Mouse (Mus musculus) embryonic facial prominence, embryonic 10.5 days (tissue): ENCODE results near the gene Kalrn. TPM values are rescaled to one million over a fixed set of nuclear protein-coding genes. Genes with fewer than 3 reads are reported as not detected.
"Not testable (repeated sequence)": the region's sequence is repeated elsewhere in the genome, so short reads cannot be mapped to it uniquely, and the experiment has no call there.

Experiments used
- DNase-seq: peaks from one replicate; pipeline ENCODE4 v3.0.0-alpha.2; 2017; ENCODE audit warnings: low spot score
- H3K27ac ChIP-seq: fragments of 300-500 bp; sonication (generic); replicated peaks from 2 replicates; pipeline ENCODE4 v1.5.1; 2016; ENCODE audit warnings: mild to moderate bottlenecking
- H3K27me3 ChIP-seq: fragments of 300-500 bp; sonication (generic); replicated peaks from 2 replicates; pipeline ENCODE4 v1.6.1; 2016; ENCODE audit warnings: low read depth, mild to moderate bottlenecking; ENCODE audit not compliant: poor library complexity, severe bottlenecking
- H3K36me3 ChIP-seq: fragments of 300-500 bp; sonication (generic); replicated peaks from 2 replicates; pipeline ENCODE4 v1.6.1; 2016; ENCODE audit warnings: mild to moderate bottlenecking, moderate library complexity
- H3K4me1 ChIP-seq: fragments of 300-500 bp; sonication (generic); 2 replicates; pipeline ENCODE4 v1.6.1; 2016
- H3K4me3 ChIP-seq: fragments of 300-500 bp; sonication (generic); 2 replicates; pipeline ENCODE4 v1.5.1; 2016; ENCODE audit warnings: mild to moderate bottlenecking, moderate library complexity
- H3K9me3 ChIP-seq: fragments of 300-500 bp; sonication (generic); 2 replicates; pipeline ENCODE4 v1.6.1; 2016; ENCODE audit warnings: mild to moderate bottlenecking
- WGBS: fragments of 180-500 bp; shearing (Covaris S2); methylation state at CpG from one replicate; pipeline ENCODE4 v1.1.7; 2016; 5-methylcytosine and 5-hydroxymethylcytosine counted together
- polyA plus RNA-seq: library from polyadenylated mRNA; unstranded; fragments of >200 nt; fragmentation: Nextera tagmentation; extraction: Ambion mirVana; gene quantifications from 2 replicates; pipeline ENCODE4 v1.2.1, GENCODE M21; 2016

The Kalrn gene
- polyA plus RNA-seq, 1 experiment from 2014 or later: 14.8 TPM

- WGBS: 85% methylated on average over 10 of the region's 10 CpGs
- Histone ChIP-seq H3K27ac (no peak overlapping the region), H3K4me1 (peaks cover 49% of the 10 kb centered on the region), H3K9me3 (no peaks in the 10 kb centered on the region), H3K4me3 (no peak overlapping the region), H3K36me3 (0 out of 2 replicates have a peak, but pooled peaks cover 4% of the 10 kb centered on the region), H3K27me3 (no peaks in the 10 kb centered on the region)
- no peak for DNase-seq
Observed at GRCm38 (mm10) chr16:34084135-34084920, 489.0 kb downstream of the Kalrn start.

GRCm38 (mm10) chr16:34082494-34083469 lies 490.6 kb downstream of the Kalrn start:
- no peak overlapping the region for H3K4me3 ChIP-seq
- peaks cover 57% of the 10 kb centered on the region for H3K4me1 ChIP-seq
- no peaks in the 10 kb centered on the region for H3K9me3 ChIP-seq
- no peaks in the 10 kb centered on the region for H3K27me3 ChIP-seq
- H3K36me3 ChIP-seq: 0 out of 2 replicates have a peak, but pooled peaks cover 4% of the 10 kb centered on the region
- peak overlapping the region; percentile 59; the same call in 1 of the 2 replicates for H3K27ac ChIP-seq
- 89% methylated on average over 5 of the region's 5 CpGs for whole genome bisulfite sequencing
- no peak for DNase-seq

DNA sequence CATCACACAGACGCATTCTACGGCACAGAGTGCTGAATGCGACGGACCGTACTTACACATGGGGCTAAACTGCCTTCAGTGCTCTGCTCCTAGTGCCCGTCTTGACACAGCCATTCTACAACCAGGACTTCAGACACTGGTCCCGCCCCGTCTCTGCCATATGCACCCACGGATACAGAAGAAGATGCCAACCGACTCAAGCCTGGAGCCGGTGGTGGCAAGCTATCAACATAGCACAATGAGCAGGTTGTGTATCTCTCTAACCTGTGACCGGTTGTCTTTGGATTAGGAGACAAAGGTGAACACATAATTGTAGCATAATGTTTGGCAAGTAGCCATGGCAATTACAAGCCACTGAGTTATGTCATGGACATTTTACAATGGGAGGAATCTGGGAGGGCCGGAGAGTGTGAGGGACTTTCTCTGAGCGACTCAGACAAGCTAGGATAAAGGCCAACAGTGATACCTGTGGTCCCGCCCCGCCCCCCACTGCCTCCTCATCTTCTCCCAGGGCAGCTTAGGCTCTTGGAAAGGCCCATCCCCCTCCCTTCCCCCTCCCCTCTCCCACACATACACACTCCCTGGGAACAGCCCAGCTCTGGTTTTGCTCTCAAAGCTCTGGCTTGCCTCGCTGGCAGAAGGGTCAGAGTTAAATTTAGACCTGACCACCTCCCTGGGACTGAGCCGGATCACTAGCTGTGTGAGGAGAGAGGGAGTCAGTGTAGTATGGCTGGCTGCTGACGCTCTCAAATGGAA lies 491.5 kb downstream of the Kalrn start:
- peak; percentile 63 for DNase-seq
- Histone ChIP-seq H3K4me1 (peaks cover 56% of the 10 kb centered on the region), H3K4me3 (no peak overlapping the region), H3K27me3 (no peaks in the 10 kb centered on the region), H3K36me3 (0 out of 2 replicates have a peak, but pooled peaks cover 4% of the 10 kb centered on the region), H3K9me3 (no peaks in the 10 kb centered on the region), H3K27ac (peak overlapping the region; percentile 59)
- WGBS: 38% methylated on average over 19 of the region's 19 CpGs

DNA sequence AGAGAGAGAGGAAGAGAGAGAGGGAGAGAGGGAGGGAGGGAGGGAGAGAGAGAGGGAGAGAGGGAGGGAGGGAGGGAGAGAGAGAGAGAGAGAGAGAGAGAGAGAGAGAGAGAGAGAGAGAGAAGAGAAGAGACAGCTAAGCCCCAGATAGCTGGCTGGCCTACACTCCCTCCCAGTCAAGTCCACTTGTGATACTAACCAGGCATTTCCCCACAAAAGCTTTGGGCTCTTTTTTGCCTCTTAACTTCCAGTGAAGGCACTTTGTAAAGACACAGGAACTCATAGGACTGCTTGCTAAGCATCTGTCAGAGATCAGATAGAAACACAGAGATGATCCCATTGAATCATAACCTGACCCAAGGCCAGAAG lies 492.0 kb downstream of the Kalrn start:
- DNase-seq, H3K4me3 ChIP-seq, H3K27me3 ChIP-seq, H3K9me3 ChIP-seq, H3K36me3 ChIP-seq: not testable (repeated sequence)
- peak overlapping the region; percentile 31 for H3K27ac ChIP-seq
- peaks cover 56% of the 10 kb centered on the region for H3K4me1 ChIP-seq

DNA sequence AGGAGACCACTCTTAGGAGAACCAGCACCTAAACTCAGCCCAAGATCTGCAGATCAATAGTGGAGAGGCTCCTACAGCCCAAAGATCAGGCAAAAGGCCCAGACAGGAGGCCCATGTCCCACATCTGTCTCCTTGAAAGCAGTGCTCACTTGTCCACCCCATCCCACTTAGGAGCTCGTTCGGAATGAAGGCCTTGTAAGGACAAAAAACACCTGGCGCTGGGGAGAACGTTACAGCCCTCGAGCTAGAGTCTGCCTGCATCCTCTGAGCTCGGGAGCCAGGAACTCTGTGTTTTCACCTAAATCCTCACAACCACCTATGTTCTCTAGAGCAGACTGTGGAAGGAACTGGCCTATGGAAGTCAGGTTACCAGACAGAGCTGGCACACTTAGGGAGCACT lies 492.5 kb downstream of the Kalrn start:
- WGBS: 50% methylated on average over 6 of the region's 6 CpGs
- DNase-seq: peak; percentile 16

DNA sequence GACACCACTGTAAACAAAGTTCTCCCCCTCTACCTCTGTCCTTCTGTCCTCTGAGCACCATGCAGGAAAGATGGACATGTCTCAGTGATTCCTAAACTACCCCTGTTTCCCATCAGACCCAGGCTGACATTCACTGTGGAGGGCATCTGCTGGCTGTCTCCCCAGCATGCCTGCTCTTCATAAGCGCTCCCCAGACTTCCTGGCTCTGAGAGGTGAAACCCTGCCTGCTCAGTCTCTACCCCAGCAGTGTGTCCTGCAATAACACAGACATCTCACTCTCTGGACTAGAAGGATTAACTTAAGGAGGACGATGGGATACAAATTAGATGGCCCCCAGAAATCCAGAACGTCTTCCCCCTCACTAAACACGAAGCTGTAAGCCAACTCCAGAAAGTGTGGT lies 493.8 kb downstream of the Kalrn start:
- Histone ChIP-seq H3K9me3 (no peaks in the 10 kb centered on the region), H3K27ac (peak overlapping the region; percentile 61), H3K27me3 (no peaks in the 10 kb centered on the region), H3K36me3 (peaks cover 4% of the 10 kb centered on the region; the same call in 1 of the 2 replicates), H3K4me1 (peaks cover 56% of the 10 kb centered on the region), H3K4me3 (no peak overlapping the region)
- peak; percentile 27 for DNase-seq
- WGBS: 65% methylated on average over 4 of the region's 4 CpGs

More for the DNA sequence above, 492.5 kb downstream of the Kalrn start:
- Histone ChIP-seq H3K4me3 (no peak overlapping the region), H3K36me3 (0 out of 2 replicates have a peak, but pooled peaks cover 4% of the 10 kb centered on the region), H3K9me3 (no peaks in the 10 kb centered on the region), H3K4me1 (peaks cover 56% of the 10 kb centered on the region), H3K27me3 (no peaks in the 10 kb centered on the region), H3K27ac (peak overlapping the region; percentile 31)

GRCm38 (mm10) chr16:34078732-34079131 lies 494.6 kb downstream of the Kalrn start:
- 0 out of 2 replicates have a peak, but pooled peaks cover 2% of the 10 kb centered on the region for H3K9me3 ChIP-seq
- no peak for DNase-seq
- H3K36me3 ChIP-seq: peaks cover 4% of the 10 kb centered on the region
- no peaks in the 10 kb centered on the region for H3K27me3 ChIP-seq
- H3K4me3 ChIP-seq: no peak overlapping the region
- peaks cover 56% of the 10 kb centered on the region for H3K4me1 ChIP-seq
- WGBS: 67% methylated on average over 2 of the region's 2 CpGs
- peak overlapping the region; percentile 61 for H3K27ac ChIP-seq

- Histone ChIP-seq H3K4me3 (no peak overlapping the region), H3K4me1 (peaks cover 37% of the 10 kb centered on the region), H3K9me3 (0 out of 2 replicates have a peak, but pooled peaks cover 2% of the 10 kb centered on the region), H3K36me3 (no peaks in the 10 kb centered on the region; the same call in none of the 2 replicates), H3K27me3 (no peaks in the 10 kb centered on the region), H3K27ac (no peak overlapping the region)
- 80% methylated on average over 3 of the region's 3 CpGs for WGBS
- DNase-seq: no peak
Observed at GRCm38 (mm10) chr16:34076101-34076500, 497.2 kb downstream of the Kalrn start.

GRCm38 (mm10) chr16:34073930-34074329 lies 499.4 kb downstream of the Kalrn start:
- Histone ChIP-seq H3K9me3 (0 out of 2 replicates have a peak, but pooled peaks cover 2% of the 10 kb centered on the region), H3K4me3 (no peak overlapping the region), H3K27ac (no peak overlapping the region), H3K4me1 (peaks cover 19% of the 10 kb centered on the region), H3K27me3 (no peaks in the 10 kb centered on the region), H3K36me3 (no peaks in the 10 kb centered on the region; the same call in none of the 2 replicates)
- no peak for DNase-seq
- WGBS: 87% methylated on average over 4 of the region's 4 CpGs

DNA sequence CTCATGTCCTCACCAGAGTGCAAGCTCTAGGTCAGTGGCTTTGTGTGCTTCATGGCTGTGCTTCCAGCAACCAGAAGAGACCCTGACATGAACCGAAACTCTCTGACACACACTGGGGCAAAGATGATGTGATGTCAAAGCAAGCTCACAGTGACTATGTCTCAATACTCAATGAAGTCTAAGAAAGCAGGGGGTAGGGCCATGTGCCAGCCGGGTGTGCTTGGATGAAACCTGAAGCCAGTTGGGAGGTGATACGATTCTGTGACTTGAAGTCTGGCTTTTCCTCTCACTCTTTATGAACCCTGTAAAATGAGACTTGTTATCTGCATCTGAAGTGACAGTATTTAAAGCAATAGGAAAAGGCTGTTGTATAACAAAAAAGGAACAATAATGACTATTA lies 501.2 kb downstream of the Kalrn start:
- 68% methylated on average over 3 of the region's 3 CpGs for WGBS

GRCm38 (mm10) chr16:34071223-34071825 lies 502.0 kb downstream of the Kalrn start:
- 0 out of 2 replicates have a peak, but pooled peaks cover 2% of the 10 kb centered on the region for H3K9me3 ChIP-seq
- H3K27me3 ChIP-seq: no peaks in the 10 kb centered on the region
- H3K27ac ChIP-seq: no peak overlapping the region
- H3K36me3 ChIP-seq: no peaks in the 10 kb centered on the region; the same call in none of the 2 replicates
- H3K4me3 ChIP-seq: no peak overlapping the region
- 94% methylated on average over 3 of the region's 3 CpGs for WGBS
- no peak for DNase-seq
- peaks cover 2% of the 10 kb centered on the region for H3K4me1 ChIP-seq

More for the DNA sequence above, 501.2 kb downstream of the Kalrn start:
- no peak overlapping the region for H3K4me3 ChIP-seq
- H3K9me3 ChIP-seq: 0 out of 2 replicates have a peak, but pooled peaks cover 2% of the 10 kb centered on the region
- H3K27ac ChIP-seq: no peak overlapping the region
- peaks cover 4% of the 10 kb centered on the region for H3K4me1 ChIP-seq
- no peak for DNase-seq
- H3K27me3 ChIP-seq: no peaks in the 10 kb centered on the region
- no peaks in the 10 kb centered on the region; the same call in none of the 2 replicates for H3K36me3 ChIP-seq
